Mouse (Mus musculus) stomach, postnatal 0 days (tissue): ENCODE results near the gene H2-Aa.
A peak's percentile ranks its signal among the peaks of the same experiment; 100 is the strongest.

Experiments
- CTCF ChIP-seq: IDR thresholded peaks from 2 replicates; pipeline ENCODE4 v1.5.1; 2016; ENCODE audit warnings: antibody characterized with exemption, low read depth, mild to moderate bottlenecking, moderate library complexity
- EP300 ChIP-seq: optimal IDR thresholded peaks from 2 replicates; pipeline ENCODE3; 2016; ENCODE audit warnings: antibody characterized with exemption

DNA sequence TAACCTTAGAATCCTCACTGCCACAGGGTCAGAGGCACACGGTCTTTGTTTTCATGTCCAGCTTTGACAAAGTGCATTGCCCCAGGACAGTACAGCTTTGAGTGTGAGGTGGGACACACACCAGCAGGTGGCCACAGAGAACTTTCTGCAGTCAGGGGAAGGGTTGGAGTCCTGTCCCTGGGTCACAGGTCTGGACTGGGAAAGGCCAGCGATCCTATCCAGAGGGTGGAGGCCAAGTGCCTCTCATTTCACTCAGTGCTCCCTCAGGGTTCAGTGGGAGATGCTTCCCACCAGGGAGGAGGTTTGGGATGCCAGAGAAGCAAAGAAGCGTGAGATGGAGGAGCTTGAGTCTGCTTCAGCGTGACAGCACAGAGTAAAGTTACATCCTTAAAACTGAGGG lies 36.0 kb downstream of the H2-Aa start:
- TF ChIP-seq CTCF (peak; percentile 51), EP300 (no peak)
